Mouse (Mus musculus) lung, postnatal 14 days (tissue): ENCODE data around the gene Rfx1.

Experiments used
- DNase-seq: peaks from one replicate; pipeline ENCODE4 v3.0.0; 2021

Rfx1 gene

GRCm38 (mm10) chr8:84096061-84096460, 29.4 kb downstream of the Rfx1 start:
- no peak for DNase-seq

DNA sequence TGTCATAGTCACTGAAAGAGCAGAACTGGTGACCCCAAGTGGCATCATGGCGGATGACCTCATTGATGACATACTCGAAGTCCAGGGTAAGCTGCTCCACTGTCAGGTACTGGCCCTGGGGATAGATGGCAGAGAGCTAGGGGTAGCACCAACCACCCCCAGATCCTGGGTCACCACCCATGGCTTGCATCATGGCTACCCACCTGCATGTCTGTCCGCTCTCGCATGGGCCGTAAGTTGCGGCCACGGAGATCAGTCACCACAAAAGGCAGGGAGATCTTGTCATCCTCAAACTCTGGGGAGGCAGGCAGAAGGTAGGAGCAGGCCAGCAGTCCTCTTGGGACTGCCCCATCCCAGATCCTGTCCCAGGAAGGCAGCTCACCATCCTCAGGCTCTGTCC, 31.7 kb downstream of the Rfx1 start:
- DNase-seq: no peak

- no peak for DNase-seq
Observed at GRCm38 (mm10) chr8:84101476-84102270, 35.0 kb downstream of the Rfx1 start.

DNA sequence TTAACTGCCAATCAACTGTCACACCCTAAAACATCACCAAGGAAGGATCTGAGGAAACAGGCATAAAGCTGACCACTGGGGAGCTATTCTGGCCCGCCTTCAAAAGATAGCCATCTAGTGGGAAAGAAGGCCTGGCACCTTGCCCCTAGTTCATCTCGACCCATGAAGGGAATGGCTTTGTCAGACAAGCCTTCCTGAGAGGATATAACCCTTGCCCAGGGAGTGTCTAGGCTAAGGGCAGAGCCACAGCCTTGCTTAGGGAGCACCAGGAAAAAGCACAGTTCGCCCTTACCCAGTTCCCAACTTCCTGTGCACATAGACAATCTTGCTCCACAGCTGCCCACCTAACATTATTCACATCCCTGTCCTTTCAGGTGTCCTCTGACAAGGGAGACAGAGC, 37.0 kb downstream of the Rfx1 start:
- peak; percentile 52 for DNase-seq

- DNase-seq: peak; percentile 62
Observed at GRCm38 (mm10) chr8:84104221-84104620, 37.6 kb downstream of the Rfx1 start.

DNA sequence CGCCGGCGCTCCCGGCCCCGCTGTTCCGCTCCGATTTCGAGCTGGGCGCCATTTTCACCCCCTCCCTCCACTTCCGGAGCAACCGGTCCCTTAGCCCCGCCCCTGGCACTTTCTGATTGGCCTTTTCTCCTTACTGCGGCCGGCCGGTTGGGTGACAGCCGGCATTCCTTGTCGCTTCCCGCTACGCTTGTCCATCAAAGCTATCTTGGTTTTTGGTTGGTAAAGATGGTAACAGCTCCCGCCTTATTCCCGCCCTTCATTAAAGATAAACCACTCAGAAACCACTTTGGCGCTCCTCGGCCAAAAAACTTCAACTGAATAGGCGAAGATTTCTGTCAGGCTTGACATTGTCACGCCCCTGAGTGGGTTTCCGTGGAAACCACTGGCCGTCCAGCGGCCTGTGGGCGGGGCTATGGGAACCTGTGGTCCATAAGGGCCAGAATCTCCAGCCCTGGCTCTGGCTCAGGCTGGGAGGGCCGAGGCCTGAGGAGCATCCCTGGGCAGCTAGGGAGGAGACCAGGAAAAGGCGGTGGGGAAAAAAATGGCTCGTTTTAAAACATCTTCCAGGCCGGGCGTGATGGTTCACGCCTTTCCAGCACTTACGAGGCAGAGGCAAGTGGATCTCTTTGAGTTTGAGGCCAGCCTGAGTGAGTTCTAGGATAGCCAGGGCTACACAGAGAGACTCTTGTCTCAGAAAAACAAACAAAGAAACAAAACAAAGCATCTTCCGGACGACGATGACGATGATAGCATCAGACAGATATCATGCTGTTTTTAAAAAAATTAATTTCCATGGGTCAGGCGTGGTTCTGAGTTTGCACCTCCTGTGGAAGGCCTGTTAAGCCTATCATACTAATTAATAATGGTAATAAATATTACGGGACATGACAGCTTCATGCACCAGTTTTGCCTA, 38.3 kb downstream of the Rfx1 start, which contains the start of gene Dcaf15:
Dcaf15 (minus strand) TSS at position 72 of the 913 bp plus-strand sequence.
- DNase-seq: peak; percentile 99

GRCm38 (mm10) chr8:84105676-84106075, 39.0 kb downstream of the Rfx1 start:
- DNase-seq: no peak

GRCm38 (mm10) chr8:84106216-84107040, 39.8 kb downstream of the Rfx1 start:
- DNase-seq: no peak

DNA sequence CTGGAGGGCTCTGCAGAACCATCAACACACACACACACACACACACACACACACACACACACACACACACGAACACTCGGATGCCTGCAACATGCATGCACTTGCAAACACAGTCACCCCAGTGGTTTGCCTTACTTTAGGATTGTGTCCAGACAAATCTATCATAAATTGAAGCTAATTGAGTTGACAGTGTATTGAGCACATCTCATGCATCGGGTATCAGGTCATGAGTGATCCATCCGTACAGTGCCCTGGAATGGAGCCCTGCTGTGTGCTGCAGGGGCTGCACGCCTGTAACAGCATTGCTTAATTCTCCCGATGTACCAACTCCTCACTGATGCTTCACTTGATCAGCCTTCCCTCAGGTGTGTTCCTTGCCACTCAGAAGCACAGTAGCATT, 49.0 kb downstream of the Rfx1 start:
- no peak for DNase-seq

GRCm38 (mm10) chr8:84122151-84122550, 55.5 kb downstream of the Rfx1 start:
- no peak for DNase-seq

- DNase-seq: peak; percentile 36
Observed at GRCm38 (mm10) chr8:84125656-84126055, 59.0 kb downstream of the Rfx1 start, which contains the start of gene Podnl1. TSS of gene Podnl1 (plus strand) at chr8:84125989.

- no peak for DNase-seq
Observed at GRCm38 (mm10) chr8:84126742-84127141, 60.1 kb downstream of the Rfx1 start.

- DNase-seq: no peak
Observed at GRCm38 (mm10) chr8:84127202-84127901, 60.7 kb downstream of the Rfx1 start.

GRCm38 (mm10) chr8:84128277-84128676, 61.6 kb downstream of the Rfx1 start:
- no peak for DNase-seq

DNA sequence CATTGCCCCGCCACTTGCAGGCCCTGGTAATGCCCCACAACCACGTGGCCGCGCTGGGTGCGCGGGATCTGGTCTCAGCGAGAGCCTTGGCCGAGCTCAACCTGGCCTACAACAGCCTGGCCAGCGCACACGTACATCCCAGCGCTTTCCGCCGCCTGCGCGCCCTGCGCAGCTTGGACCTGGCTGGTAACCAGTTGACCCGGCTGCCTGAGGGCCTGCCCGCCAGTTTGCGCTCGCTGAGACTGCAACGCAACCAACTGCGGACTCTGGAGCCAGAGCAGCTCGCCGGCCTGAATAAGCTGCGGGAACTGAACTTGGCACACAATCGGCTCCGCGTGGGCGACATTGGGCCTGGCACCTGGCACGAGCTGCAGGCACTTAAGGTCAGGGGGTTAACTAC, 64.2 kb downstream of the Rfx1 start:
- DNase-seq: no peak

DNA sequence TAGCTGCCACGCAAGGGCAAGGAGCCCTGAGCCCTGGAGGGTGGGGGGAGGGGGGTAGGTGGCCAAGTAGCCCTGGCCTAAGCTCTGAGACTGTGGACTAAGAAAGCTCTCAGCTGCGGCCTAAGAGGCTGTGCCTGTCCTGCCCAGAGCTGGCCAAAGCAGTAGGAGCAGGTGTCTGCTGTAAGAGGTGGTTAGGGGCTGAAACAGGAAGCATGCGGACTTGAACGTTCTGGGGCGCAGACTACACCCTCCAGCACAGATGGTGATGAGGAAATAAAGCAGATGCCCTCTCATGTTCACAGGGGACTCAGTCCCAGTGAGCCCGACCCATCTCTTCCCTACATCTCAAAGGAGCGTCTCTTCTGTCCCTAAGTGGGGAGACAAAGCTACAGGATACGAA, 65.6 kb downstream of the Rfx1 start:
- DNase-seq: no peak

GRCm38 (mm10) chr8:84137848-84138247, 71.2 kb downstream of the Rfx1 start:
- no peak for DNase-seq

DNA sequence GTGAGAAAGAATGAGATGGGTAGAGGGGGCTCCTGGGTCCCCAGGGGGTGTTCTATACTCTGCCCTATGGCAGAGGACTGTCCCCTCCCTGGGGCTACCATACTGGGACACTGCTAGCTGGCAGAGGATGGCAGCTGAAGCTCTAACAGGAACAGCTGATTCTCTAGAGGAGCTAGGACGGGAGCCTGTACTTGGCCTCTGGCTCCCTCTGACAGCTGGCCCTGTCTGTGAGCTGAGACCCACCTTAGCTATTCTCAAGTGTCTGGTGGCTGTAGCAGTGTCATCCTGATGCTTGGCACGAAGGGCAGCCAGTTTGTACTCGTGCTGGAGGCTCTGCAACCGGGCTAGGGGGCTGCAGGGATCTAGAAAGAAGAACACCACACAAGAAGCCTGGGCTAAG, 74.2 kb downstream of the Rfx1 start:
- DNase-seq: no peak

DNA sequence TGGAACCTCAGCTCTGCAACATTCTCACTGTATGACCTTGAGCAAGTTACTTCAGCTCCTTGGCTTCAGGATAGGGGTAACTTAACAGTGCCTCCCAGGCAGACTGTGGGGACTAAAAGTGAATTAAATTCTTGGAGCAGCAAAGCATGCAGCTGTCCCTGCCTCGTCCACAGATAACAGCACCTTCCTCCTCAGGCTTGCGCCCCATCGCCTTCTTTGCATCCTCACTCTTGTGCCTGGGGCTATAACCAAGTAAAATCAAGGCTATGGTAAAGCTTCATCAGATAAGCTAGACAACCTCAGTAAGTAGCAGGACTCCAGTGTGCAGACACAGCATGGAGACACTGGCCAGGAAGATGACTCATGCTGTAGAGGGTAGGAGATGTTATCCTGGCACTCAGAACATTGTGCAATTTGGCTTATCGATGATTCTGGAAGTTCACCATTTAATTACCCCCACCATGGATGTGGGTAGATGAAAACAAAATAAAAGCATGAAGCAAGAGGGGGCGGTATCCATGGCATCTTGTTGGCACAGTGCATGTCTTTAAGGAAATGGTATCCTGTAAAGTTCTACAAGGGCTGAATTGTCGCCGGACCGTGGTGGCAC, 78.1 kb downstream of the Rfx1 start:
- no peak for DNase-seq
